Mouse (Mus musculus) CH12.LX (cell line): ENCODE measurements at regions not wholly inside any gene's neighbourhood (a gene's known extent, or its start where the extent isn't known, plus 50 kb on each side); places are given as distances from the start of the nearest gene placed in this dataset.

Experiments used
- DNase-seq: peaks from one replicate; pipeline ENCODE4 v3.0.0-alpha.2; 2013; ENCODE audit errors: extremely low read depth
- H3K27ac ChIP-seq: 2 replicates; pipeline ENCODE4 v1.5.1; 2012; ENCODE audit warnings: low read depth, mild to moderate bottlenecking, control low read depth, moderate library complexity; ENCODE audit not compliant: insufficient read depth
- H3K27me3 ChIP-seq: replicated peaks from 2 replicates; pipeline ENCODE3; 2012; ENCODE audit warnings: inconsistent platforms
- H3K36me3 ChIP-seq, 2 experiments: replicated peaks in 1 of 2; 2 replicates each; pipeline versions ENCODE3 to v1.6.1; 2012; ENCODE audit warnings: inconsistent platforms in 1 of 2, low read length in 1 of 2, mild to moderate bottlenecking in 1 of 2, mixed read lengths in 1 of 2, moderate library complexity in 1 of 2; ENCODE audit not compliant: control insufficient read depth in 1 of 2, insufficient read depth in 1 of 2
- H3K4me1 ChIP-seq, 2 experiments: 2 replicates each; pipeline ENCODE4 v1.6.1; 2012; ENCODE audit warnings: inconsistent platforms in 1 of 2, moderate library complexity in 1 of 2; ENCODE audit not compliant: insufficient read depth in 2 of 2, control insufficient read depth in 1 of 2
- H3K4me2 ChIP-seq: 2 replicates; pipeline ENCODE4 v1.6.1; 2012; ENCODE audit warnings: low read depth, mild to moderate bottlenecking, control low read depth; ENCODE audit not compliant: poor library complexity, insufficient read depth, severe bottlenecking
- H3K4me3 ChIP-seq, 3 experiments: fragments of 150-350 bp in 1 of 3; sonication (generic) in 1 of 3; replicated peaks in 1 of 3; 2 replicates each; pipeline versions ENCODE3 to v1.5.1; 2011 to 2012; ENCODE audit warnings: low read depth in 2 of 3, low read length in 2 of 3, mild to moderate bottlenecking in 2 of 3, moderate library complexity in 2 of 3, control low read depth in 1 of 3, improper control_type of control experiment in 1 of 3, inconsistent platforms in 1 of 3, mixed read lengths in 1 of 3; ENCODE audit not compliant: poor library complexity in 1 of 3
- H3K79me2 ChIP-seq: replicated peaks from 2 replicates; pipeline ENCODE4 v1.6.1; 2012; ENCODE audit warnings: mild to moderate bottlenecking, moderate library complexity; ENCODE audit not compliant: control insufficient read depth, poor library complexity, insufficient read depth, severe bottlenecking; ENCODE audit errors: extremely low read depth
- H3K9ac ChIP-seq: 2 replicates; pipeline ENCODE4 v1.6.1; 2012; ENCODE audit warnings: low read depth, mild to moderate bottlenecking, control low read depth, moderate library complexity; ENCODE audit not compliant: insufficient read depth
- H3K9me3 ChIP-seq: replicated peaks from 2 replicates; pipeline ENCODE3; 2012; ENCODE audit warnings: low read length, inconsistent platforms, mixed read lengths
- BHLHE40 ChIP-seq: IDR thresholded peaks from 2 replicates; pipeline ENCODE4 v1.6.1; 2011; ENCODE audit warnings: mild to moderate bottlenecking, low read depth, low read length, improper control_type of control experiment
- CHD1 ChIP-seq: IDR thresholded peaks from 2 replicates; pipeline ENCODE4 v1.6.1; 2012; ENCODE audit warnings: low read depth, low read length, improper control_type of control experiment, inconsistent platforms
- CHD2 ChIP-seq: IDR thresholded peaks from 2 replicates; pipeline ENCODE4 v1.6.1; 2011; ENCODE audit warnings: low read length, improper control_type of control experiment
- CTCF ChIP-seq, 2 experiments: IDR thresholded peaks in 1 of 2; conservative IDR thresholded peaks in 1 of 2; 2 replicates each; pipeline ENCODE4 v1.5.1; 2011 to 2012; ENCODE audit warnings: low read depth in 2 of 2, low read length in 2 of 2, improper control_type of control experiment in 1 of 2, inconsistent platforms in 1 of 2, mild to moderate bottlenecking in 1 of 2, moderate library complexity in 1 of 2
- E2F4 ChIP-seq: IDR thresholded peaks from 2 replicates; pipeline ENCODE4 v1.6.1; 2011; ENCODE audit warnings: low read depth, low read length, improper control_type of control experiment; ENCODE audit not compliant: insufficient replicate concordance
- HCFC1 ChIP-seq: IDR thresholded peaks from 2 replicates; pipeline ENCODE4 v1.6.1; 2012; ENCODE audit warnings: low read depth, mild to moderate bottlenecking, inconsistent platforms, low read length, improper control_type of control experiment
- IRF4 ChIP-seq: IDR thresholded peaks from 2 replicates; pipeline ENCODE4 v1.6.1; 2014; ENCODE audit warnings: low read depth, mild to moderate bottlenecking, inconsistent platforms, low read length, improper control_type of control experiment
- MAX ChIP-seq: IDR thresholded peaks from 2 replicates; pipeline ENCODE4 v1.6.1; 2011; ENCODE audit warnings: low read length, improper control_type of control experiment
- MAZ ChIP-seq: IDR thresholded peaks from 2 replicates; pipeline ENCODE4 v1.6.1; 2012; ENCODE audit warnings: low read depth, mild to moderate bottlenecking, inconsistent platforms, low read length, improper control_type of control experiment, moderate library complexity
- MYC ChIP-seq: IDR thresholded peaks from 2 replicates; pipeline ENCODE4 v1.6.1; 2011; ENCODE audit warnings: low read depth, mild to moderate bottlenecking, improper control_type of control experiment, low read length
- NRF1 ChIP-seq: IDR thresholded peaks from 2 replicates; pipeline ENCODE4 v1.6.1; 2014; ENCODE audit warnings: low read depth, mild to moderate bottlenecking, inconsistent platforms, low read length, improper control_type of control experiment, moderate library complexity
- PAX5 ChIP-seq: IDR thresholded peaks from 2 replicates; pipeline ENCODE4 v1.6.1; 2012; ENCODE audit warnings: low read length, inconsistent platforms, mixed read lengths
- POLR2AphosphoS2 ChIP-seq: IDR thresholded peaks from 2 replicates; pipeline ENCODE4 v1.6.1; 2011; ENCODE audit warnings: low read depth, low read length, improper control_type of control experiment
- RAD21 ChIP-seq: IDR thresholded peaks from 2 replicates; pipeline ENCODE4 v1.6.1; 2011; ENCODE audit warnings: low read depth, mild to moderate bottlenecking, low read length, improper control_type of control experiment, moderate library complexity
- RCOR1 ChIP-seq: conservative IDR thresholded peaks from 2 replicates; pipeline ENCODE4 v1.6.1; 2012; ENCODE audit warnings: low read depth, mild to moderate bottlenecking, inconsistent platforms, low read length, improper control_type of control experiment
- SMC3 ChIP-seq: IDR thresholded peaks from 2 replicates; pipeline ENCODE4 v1.6.1; 2011; ENCODE audit warnings: low read depth, low read length, improper control_type of control experiment
- TCF12 ChIP-seq: IDR thresholded peaks from 2 replicates; pipeline ENCODE4 v1.6.1; 2014; ENCODE audit warnings: low read depth, mild to moderate bottlenecking, inconsistent platforms, low read length, improper control_type of control experiment
- USF1 ChIP-seq: IDR thresholded peaks from 2 replicates; pipeline ENCODE4 v1.6.1; 2014; ENCODE audit warnings: low read depth, mild to moderate bottlenecking, inconsistent platforms, low read length, improper control_type of control experiment
- USF2 ChIP-seq: conservative IDR thresholded peaks from 2 replicates; pipeline ENCODE4 v1.6.1; 2011; ENCODE audit warnings: low read depth, low read length, improper control_type of control experiment
- ZC3H11A ChIP-seq: IDR thresholded peaks from 2 replicates; pipeline ENCODE4 v1.6.1; 2012; ENCODE audit warnings: low read depth, mild to moderate bottlenecking, inconsistent platforms, low read length, improper control_type of control experiment
- dilution Hi-C: fragments of 300-500 bp; cut with MboI; formaldehyde crosslinking; loops from 2 replicates; pipeline ENCODE4 v1.14.3; 2020; ENCODE audit warnings: low sequenced_read_pairs; ENCODE audit not compliant: extremely low pct_unique_long_range_greater_than_20kb, extremely low pct_ligation_motif_present
- in situ Hi-C: fragments of 300-500 bp; cut with MboI; formaldehyde crosslinking; loops from 3 replicates; pipeline ENCODE4 v1.14.3; 2019; ENCODE audit warnings: low sequenced_read_pairs, low pct_ligation_motif_present, low pct_unique_long_range_greater_than_20kb, mixed read lengths

DNA sequence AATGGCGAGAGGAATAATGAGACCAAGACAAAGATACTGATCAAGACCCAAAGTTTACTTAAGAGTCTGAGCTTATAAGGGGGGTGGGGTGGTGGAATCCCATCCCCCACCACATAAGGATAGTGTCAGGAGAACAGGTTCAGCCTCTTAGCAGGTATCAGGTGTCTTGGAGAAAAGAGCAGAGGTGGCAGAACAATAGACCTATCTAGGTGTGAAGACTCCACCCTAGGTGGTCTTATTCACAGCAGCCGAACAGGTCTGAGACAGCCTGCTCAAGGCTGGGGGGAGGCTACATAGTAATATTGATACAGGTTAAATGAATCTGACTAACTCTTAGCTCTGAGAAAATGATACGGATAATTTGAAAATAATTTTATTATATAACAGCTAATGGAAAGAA lies 56.4 kb upstream of the Sestd1 start:
- DNase-seq = no peak
- in situ Hi-C loops (no loop called here), dilution Hi-C loops (no loop called here)
- H3K4me1 ChIP-seq = no peaks in the 10 kb centered on the region
- H3K36me3 ChIP-seq = no peaks in the 10 kb centered on the region
- no peak overlapping the region for H3K4me2 ChIP-seq
- no peak overlapping the region for H3K27ac ChIP-seq
- peaks cover 62% of the 10 kb centered on the region for H3K9me3 ChIP-seq
- H3K27me3 ChIP-seq = no peaks in the 10 kb centered on the region
- H3K79me2 ChIP-seq = no peaks in the 10 kb centered on the region
- TF ChIP-seq HCFC1 (no peak), USF1 (no peak), RAD21 (no peak), MAX (no peak), PAX5 (no peak), CHD2 (no peak), ZC3H11A (no peak), NRF1 (no peak), RCOR1 (no peak), CHD1 (no peak), CTCF (conservative IDR thresholded peaks at IDR 0.05 in 1 of 2, IDR thresholded peaks at IDR 0.05 in 1 of 2; ENCODE audit: low read depth in 2 of 2, low read length in 2 of 2) (no peak), MAZ (no peak), IRF4 (no peak), SMC3 (no peak), E2F4 (no peak), TCF12 (no peak), USF2 (no peak), POLR2AphosphoS2 (no peak), MYC (no peak), BHLHE40 (no peak)
- H3K9ac ChIP-seq = no peak overlapping the region
- no peak overlapping the region for H3K4me3 ChIP-seq

DNA sequence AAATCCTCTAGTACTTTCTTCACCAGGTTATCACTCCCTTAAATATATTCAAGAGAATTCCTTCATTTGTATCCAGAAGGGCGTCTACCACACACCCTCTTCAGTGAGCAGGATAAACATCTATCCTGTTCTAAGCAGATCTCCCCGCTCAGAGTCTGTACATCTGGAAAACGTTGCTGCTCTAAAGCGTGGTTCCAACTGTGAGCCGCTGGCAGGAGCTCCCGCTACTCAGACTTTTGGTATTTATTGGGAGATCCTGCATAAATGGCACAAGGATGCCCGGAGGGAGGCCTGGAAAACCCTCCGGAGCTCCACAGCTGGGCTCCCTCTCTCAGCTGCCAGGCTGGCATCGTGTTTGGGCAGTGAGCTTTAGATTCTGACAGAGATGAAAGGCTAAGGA lies 54.3 kb upstream of the Sestd1 start:
- Histone ChIP-seq H3K79me2 (no peaks in the 10 kb centered on the region), H3K4me3 (no peak overlapping the region), H3K27ac (no peak overlapping the region), H3K4me2 (no peak overlapping the region), H3K36me3 (no peaks in the 10 kb centered on the region), H3K9ac (no peak overlapping the region), H3K27me3 (no peaks in the 10 kb centered on the region), H3K4me1 (no peaks in the 10 kb centered on the region), H3K9me3 (peaks cover 51% of the 10 kb centered on the region)
- no peak for DNase-seq
- in situ Hi-C loops (no loop called here), dilution Hi-C loops (no loop called here)
- TF ChIP-seq CHD1 = no peak
